26 mouse cellular contexts compared by ENCODE assay signal in genomic region chr2:136456468-136456867, GRCm38 (mm10). TPM values are rescaled to one million over a fixed set of nuclear protein-coding genes. Genes with fewer than 3 reads are reported as not detected.
DNase-seq lines count a peak whose midpoint lies in the region; ATAC-seq and TF ChIP-seq lines count a peak whose summit lies in the region.
"Had no signal": no experiment of that assay in that cellular context is flagged by ENCODE, and none has a peak within 500 bp of the region (broad histone marks: within the 10 kb centered on the region; RNA-seq: fewer than 3 reads in every experiment).

No protein-coding gene starts in this region.

- H3K27me3 ChIP-seq in liver, adult 2 months (ENCODE audit: control insufficient read depth, insufficient read depth, low read length) = no peaks in the 10 kb centered on the region
- H3K27me3 ChIP-seq in kidney, embryonic 15.5 days = no peaks in the 10 kb centered on the region
- no peaks in the 10 kb centered on the region for H3K27me3 ChIP-seq in liver, embryonic 12.5 days (replicated peaks)
- H3K27me3 ChIP-seq in stomach, embryonic 15.5 days (replicated peaks) = no peaks in the 10 kb centered on the region
- H3K27me3 ChIP-seq: embryonic facial prominence, embryonic 15.5 days; forebrain, embryonic 15.5 days; heart, embryonic 12.5 days; limb, embryonic 15.5 days; midbrain, embryonic 15.5 days; neural tube, embryonic 12.5 days had no signal

- no peak overlapping the region for H3K4me2 ChIP-seq in kidney, embryonic 15.5 days
- H3K4me2 ChIP-seq in liver, embryonic 12.5 days = no peak overlapping the region
- no peak overlapping the region for H3K4me2 ChIP-seq in stomach, embryonic 15.5 days
- H3K4me2 ChIP-seq: embryonic facial prominence, embryonic 15.5 days; forebrain, embryonic 15.5 days; heart, embryonic 12.5 days; limb, embryonic 15.5 days; midbrain, embryonic 15.5 days; neural tube, embryonic 12.5 days had no signal

- ATAC-seq in kidney, embryonic 15.5 days (replicated peaks; ENCODE audit: low FRiP score) = peak; percentile 91
- ATAC-seq in liver, embryonic 12.5 days = peak; percentile 40; the same call in 1 of the 2 replicates
- peak; percentile 71; the same call in 1 of the 2 replicates for ATAC-seq in stomach, embryonic 15.5 days (ENCODE audit: insufficient read depth, low FRiP score, low read depth)
- ATAC-seq: forebrain, embryonic 15.5 days; lung, postnatal 0 days; midbrain, embryonic 15.5 days had no signal

- WGBS in liver, adult 2 months = 14% methylated on average over 2 of the region's 2 CpGs
- 55% methylated on average over 2 of the region's 2 CpGs for WGBS in kidney, embryonic 15.5 days
- WGBS in liver, embryonic 12.5 days (ENCODE audit: insufficient replicate concordance) = 69% methylated on average over 2 of the region's 2 CpGs
- WGBS in stomach, embryonic 15.5 days = 33% methylated on average over 2 of the region's 2 CpGs

- H3K27ac ChIP-seq in liver, adult 2 months (replicated peaks; ENCODE audit: insufficient read depth, low read depth, low read length) = peak overlapping the region; percentile 38
- no peak overlapping the region for H3K27ac ChIP-seq in kidney, embryonic 15.5 days
- H3K27ac ChIP-seq in liver, embryonic 12.5 days = no peak overlapping the region
- no peak overlapping the region; the same call in 1 of the 2 replicates for H3K27ac ChIP-seq in stomach, embryonic 15.5 days
- H3K27ac ChIP-seq: embryonic facial prominence, embryonic 15.5 days; forebrain, embryonic 15.5 days; left cerebral cortex, adult 2 months; limb, embryonic 15.5 days; macrophage; midbrain, embryonic 15.5 days; neural tube, embryonic 12.5 days had no signal

- no peaks in the 10 kb centered on the region for H3K36me3 ChIP-seq in liver, adult 2 months (ENCODE audit: control insufficient read depth, insufficient read depth, low read length)
- H3K36me3 ChIP-seq in kidney, embryonic 15.5 days = no peaks in the 10 kb centered on the region
- no peaks in the 10 kb centered on the region for H3K36me3 ChIP-seq in liver, embryonic 12.5 days
- H3K36me3 ChIP-seq in stomach, embryonic 15.5 days = no peaks in the 10 kb centered on the region
- H3K36me3 ChIP-seq: embryonic facial prominence, embryonic 15.5 days; forebrain, embryonic 15.5 days; heart, embryonic 12.5 days; limb, embryonic 15.5 days; midbrain, embryonic 15.5 days; neural tube, embryonic 12.5 days had no signal

- no peak for TF ChIP-seq POLR2A in liver, adult 2 months (IDR thresholded peaks at IDR 0.05; ENCODE audit: extremely low read depth, insufficient read depth, low read length)

- no peaks in the 10 kb centered on the region for H3K9me3 ChIP-seq in kidney, embryonic 15.5 days (replicated peaks)
- no peaks in the 10 kb centered on the region for H3K9me3 ChIP-seq in liver, embryonic 12.5 days (replicated peaks)
- H3K9me3 ChIP-seq in stomach, embryonic 15.5 days = no peaks in the 10 kb centered on the region
- H3K9me3 ChIP-seq: embryonic facial prominence, embryonic 15.5 days; forebrain, embryonic 15.5 days; heart, embryonic 12.5 days; limb, embryonic 15.5 days; midbrain, embryonic 15.5 days; neural tube, embryonic 12.5 days had no signal

- H3K4me1 ChIP-seq in liver, adult 2 months (ENCODE audit: control insufficient read depth, insufficient read depth, low read length) = peaks cover 1% of the 10 kb centered on the region; the same call in 1 of the 2 replicates
- H3K4me1 ChIP-seq in kidney, embryonic 15.5 days = no peaks in the 10 kb centered on the region
- no peaks in the 10 kb centered on the region for H3K4me1 ChIP-seq in liver, embryonic 12.5 days
- no peaks in the 10 kb centered on the region for H3K4me1 ChIP-seq in stomach, embryonic 15.5 days
- H3K4me1 ChIP-seq: embryonic facial prominence, embryonic 15.5 days; forebrain, embryonic 15.5 days; heart, embryonic 12.5 days; limb, embryonic 15.5 days; midbrain, embryonic 15.5 days; neural tube, embryonic 12.5 days had no signal

- no peak overlapping the region for H3K4me3 ChIP-seq in liver, adult 2 months (ENCODE audit: insufficient read depth, low read depth, low read length)
- H3K4me3 ChIP-seq in kidney, embryonic 15.5 days (replicated peaks) = no peak overlapping the region
- H3K4me3 ChIP-seq in liver, embryonic 12.5 days = no peak overlapping the region
- no peak overlapping the region for H3K4me3 ChIP-seq in stomach, embryonic 15.5 days (replicated peaks)
- H3K4me3 ChIP-seq: embryonic facial prominence, embryonic 15.5 days; forebrain, embryonic 15.5 days; heart, embryonic 12.5 days; left cerebral cortex, adult 2 months; limb, embryonic 15.5 days; midbrain, embryonic 15.5 days; neural tube, embryonic 12.5 days had no signal

- H3K9ac ChIP-seq in liver, adult 2 months (ENCODE audit: low read depth, low read length) = no peak overlapping the region
- H3K9ac ChIP-seq in kidney, embryonic 15.5 days = no peak overlapping the region
- H3K9ac ChIP-seq in liver, embryonic 12.5 days = no peak overlapping the region
- no peak overlapping the region for H3K9ac ChIP-seq in stomach, embryonic 15.5 days
- H3K9ac ChIP-seq: embryonic facial prominence, embryonic 15.5 days; forebrain, embryonic 15.5 days; heart, embryonic 12.5 days; limb, embryonic 15.5 days; midbrain, embryonic 15.5 days; neural tube, embryonic 12.5 days had no signal

- DNase-seq in liver, adult 2 months (ENCODE audit: extremely low read depth, low read depth, low spot score) = peak; percentile 87
- DNase-seq in liver = no peak
- DNase-seq in right cerebral cortex, postnatal 36 days (ENCODE audit: low spot score in 2 of 2) = no peak
- DNase-seq in thymus, adult 18-20 months = no peak
- no peak for DNase-seq in spleen, adult 18-20 months
- DNase-seq: adrenal gland, postnatal 36 days; cerebellum, adult 9-11 months; gastrocnemius, postnatal 14 days; heart, adult 18-20 months; heart, postnatal 10 days; left cerebral cortex, postnatal 4 days; thymus, postnatal 36 days had no signal

- no peaks in the 10 kb centered on the region for H3K79me2 ChIP-seq in liver, adult 2 months (ENCODE audit: control insufficient read depth, insufficient read depth, low read length)

- no peak for TF ChIP-seq CTCF in liver, adult 2 months (IDR thresholded peaks at IDR 0.05; ENCODE audit: low read depth, low read length)

RNA-seq across cellular contexts. Expression of gene Ankef1, which starts 45.2 kb away (rescaled TPM):
- total RNA-seq in liver, adult 2 months (2014; rRNA removed) = 0.09 and 0.27 TPM in 2 replicates
- polyA plus RNA-seq in liver, adult 2 months (2012; rRNA removed) = not detected in 2 replicates
- 0.25 and 0.55 TPM in 2 replicates for polyA plus RNA-seq in kidney, embryonic 15.5 days (2015; fragmentation: Nextera tagmentation; extraction: Ambion mirVana)
- polyA plus RNA-seq in liver, embryonic 12.5 days (2016; fragmentation: Nextera tagmentation; extraction: Ambion mirVana) = not detected in 2 replicates
- 0.21 and 0.23 TPM in 2 replicates for polyA plus RNA-seq in stomach, embryonic 15.5 days (2015; fragmentation: Nextera tagmentation; extraction: Ambion mirVana)
- total RNA-seq: common myeloid progenitor, adult 5-6 weeks had no signal
- polyA plus RNA-seq: heart, embryonic 12.5 days; macrophage; small intestine, adult 2 months had no signal

Comparison
In these comparisons a context has a peak if more than half of its experiments do, and no peak if none do; other contexts are left out.
1. ATAC-seq: peak in every context shown above with its lines; median percentile 91 in kidney, embryonic 15.5 days; 71 in stomach, embryonic 15.5 days; 40 in liver, embryonic 12.5 days.